Mouse (Mus musculus) thymus, adult 2 months (tissue): ENCODE data around the gene Rnf123.

ENCODE experiments used
- CTCF ChIP-seq: fragments of 200-500 bp; IDR thresholded peaks from 2 replicates; pipeline ENCODE4 v1.5.1; 2012; ENCODE audit warnings: mild to moderate bottlenecking, control low read depth, low read length, moderate library complexity, borderline replicate concordance; ENCODE audit not compliant: control insufficient read depth, poor library complexity, insufficient read depth; ENCODE audit errors: extremely low read depth
- POLR2A ChIP-seq: fragments of 200-500 bp; IDR thresholded peaks from 2 replicates; pipeline ENCODE4 v1.6.1; 2012; ENCODE audit warnings: mild to moderate bottlenecking, low read length, control low read depth, moderate library complexity; ENCODE audit not compliant: control insufficient read depth, poor library complexity, insufficient read depth; ENCODE audit errors: extremely low read depth

- no peak for TF ChIP-seq CTCF
- no peak for TF ChIP-seq POLR2A
These were observed 45.1 kb upstream of the Rnf123 start for GRCm38 (mm10) chr9:108128248-108128647.
